Mouse (Mus musculus): Measurements from ENCODE around the gene Uhrf1.

DNA sequence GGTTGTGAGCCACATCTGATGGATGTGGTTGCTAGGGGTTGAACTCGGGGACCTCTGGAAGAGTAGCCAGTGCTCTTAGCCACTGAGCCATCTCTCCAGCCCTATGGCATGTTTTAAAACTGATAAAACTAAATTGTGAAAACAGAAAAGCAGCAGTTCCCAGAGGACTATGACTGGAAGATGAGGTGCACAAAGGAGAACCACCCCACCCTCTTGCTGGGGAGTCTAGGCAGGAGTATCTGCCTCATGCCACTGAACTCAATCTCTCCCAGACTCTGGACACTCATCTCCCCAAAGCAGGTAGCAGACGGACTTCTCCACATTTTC, 25.6 kb upstream of the Uhrf1 start:
- no peak; a peak in 1 of 4 replicates for TF ChIP-seq CTCF (conservative IDR thresholded peaks at IDR 0.05 in 1 of 2, IDR thresholded peaks at IDR 0.05 in 1 of 2; ENCODE audit: low read depth in 2 of 2, low read length in 2 of 2)
- no peak for TF ChIP-seq EP300 (IDR thresholded peaks at IDR 0.05; ENCODE audit: low read length)
- TF ChIP-seq ZNF384 (IDR thresholded peaks at IDR 0.05; ENCODE audit: low read depth, low read length) = no peak
- no peak for TF ChIP-seq KAT2A (IDR thresholded peaks at IDR 0.05; ENCODE audit: insufficient replicate concordance, low read length)
